ENCODE assay signal across 7 mouse cellular contexts in genomic region chr11:8624179-8624886, GRCm38 (mm10). TPM values are rescaled to one million over a fixed set of nuclear protein-coding genes. Genes with fewer than 3 reads are reported as not detected.
DNase-seq lines count a peak whose midpoint lies in the region; ATAC-seq and TF ChIP-seq lines count a peak whose summit lies in the region.

No protein-coding gene starts in this region.

- H3K27ac ChIP-seq in forebrain, postnatal 0 days (ENCODE audit: low read depth, low read length), result peak overlapping the region; percentile 23; the same call in 1 of the 2 replicates
- peak overlapping the region; percentile 66 for H3K27ac ChIP-seq in hindbrain, embryonic 12.5 days
- H3K27ac ChIP-seq in midbrain, embryonic 11.5 days (ENCODE audit: low read depth, low read length), result no peak overlapping the region; the same call in 1 of the 2 replicates
- H3K27ac ChIP-seq in stomach, embryonic 15.5 days, result peak overlapping the region; percentile 69

- H3K4me3 ChIP-seq in forebrain, postnatal 0 days (ENCODE audit: low read depth, low read length), result peak overlapping the region; percentile 65
- peak overlapping the region; percentile 76 for H3K4me3 ChIP-seq in hindbrain, embryonic 12.5 days
- H3K4me3 ChIP-seq in midbrain, embryonic 11.5 days (ENCODE audit: low read depth, low read length), result peak overlapping the region; percentile 73
- peak overlapping the region; percentile 72 for H3K4me3 ChIP-seq in stomach, embryonic 15.5 days (replicated peaks)

- 1% methylated on average over 73 of the region's 74 CpGs for WGBS in forebrain, postnatal 0 days
- WGBS in hindbrain, embryonic 12.5 days, result under 1% methylated on average over 70 of the region's 74 CpGs
- under 1% methylated on average over 74 of the region's 74 CpGs for WGBS in midbrain, embryonic 11.5 days
- under 1% methylated on average over 74 of the region's 74 CpGs for WGBS in stomach, embryonic 15.5 days

- no peaks in the 10 kb centered on the region for H3K4me1 ChIP-seq in forebrain, postnatal 0 days (ENCODE audit: insufficient read depth)
- peaks cover 36% of the 10 kb centered on the region for H3K4me1 ChIP-seq in hindbrain, embryonic 12.5 days
- peaks cover 12% of the 10 kb centered on the region for H3K4me1 ChIP-seq in midbrain, embryonic 11.5 days (ENCODE audit: control insufficient read depth, insufficient read depth, low read length)
- peaks cover 36% of the 10 kb centered on the region for H3K4me1 ChIP-seq in stomach, embryonic 15.5 days

- ATAC-seq in forebrain, postnatal 0 days, result peak; percentile 89
- peak; percentile 78 for ATAC-seq in hindbrain, embryonic 12.5 days (ENCODE audit: low FRiP score)
- ATAC-seq in midbrain, embryonic 11.5 days (ENCODE audit: low FRiP score), result peak; percentile 85
- peak; percentile 63; the same call in 1 of the 2 replicates for ATAC-seq in stomach, embryonic 15.5 days (ENCODE audit: insufficient read depth, low FRiP score, low read depth)

- DNase-seq in Muller cell, postnatal 12 days (ENCODE audit: inconsistent ontology term), result peak; percentile 86
- peak; percentile 77 for DNase-seq in adrenal gland, postnatal 14 days
- DNase-seq in forebrain, postnatal 0 days, result peak; percentile 74
- DNase-seq in left cerebral cortex, postnatal 14 days (ENCODE audit: low spot score in 2 of 2), result peak; percentile 57 to 75
- DNase-seq in midbrain, embryonic 11.5 days (ENCODE audit: low spot score, missing footprints), result peak; percentile 95

- peak; percentile 37; the same call in 1 of the 2 replicates for TF ChIP-seq CTCF in forebrain, postnatal 0 days (IDR thresholded peaks at IDR 0.05; ENCODE audit: low read depth)

- H3K9me3 ChIP-seq in forebrain, postnatal 0 days (ENCODE audit: low read length), result no peaks in the 10 kb centered on the region
- no peaks in the 10 kb centered on the region for H3K9me3 ChIP-seq in hindbrain, embryonic 12.5 days (replicated peaks)
- no peaks in the 10 kb centered on the region for H3K9me3 ChIP-seq in midbrain, embryonic 11.5 days (ENCODE audit: control insufficient read depth, low read length)
- no peaks in the 10 kb centered on the region for H3K9me3 ChIP-seq in stomach, embryonic 15.5 days

- H3K9ac ChIP-seq in forebrain, postnatal 0 days, result peak overlapping the region; percentile 80
- H3K9ac ChIP-seq in hindbrain, embryonic 12.5 days, result peak overlapping the region; percentile 78
- peak overlapping the region; percentile 81 for H3K9ac ChIP-seq in midbrain, embryonic 11.5 days (ENCODE audit: low read length)
- H3K9ac ChIP-seq in stomach, embryonic 15.5 days, result peak overlapping the region; percentile 85

- peak overlapping the region; percentile 99 for H3K4me2 ChIP-seq in forebrain, postnatal 0 days (ENCODE audit: low read depth)
- peak overlapping the region; percentile 99 for H3K4me2 ChIP-seq in hindbrain, embryonic 12.5 days (replicated peaks)
- peak overlapping the region; percentile 100 for H3K4me2 ChIP-seq in midbrain, embryonic 11.5 days
- H3K4me2 ChIP-seq in stomach, embryonic 15.5 days, result peak overlapping the region; percentile 100

- no peaks in the 10 kb centered on the region for H3K36me3 ChIP-seq in forebrain, postnatal 0 days (ENCODE audit: insufficient read depth)
- no peaks in the 10 kb centered on the region for H3K36me3 ChIP-seq in hindbrain, embryonic 12.5 days
- no peaks in the 10 kb centered on the region for H3K36me3 ChIP-seq in midbrain, embryonic 11.5 days (ENCODE audit: control insufficient read depth, insufficient read depth, low read length)
- H3K36me3 ChIP-seq in stomach, embryonic 15.5 days, result no peaks in the 10 kb centered on the region

- H3K27me3 ChIP-seq in forebrain, postnatal 0 days (ENCODE audit: insufficient read depth, low read length), result no peaks in the 10 kb centered on the region
- H3K27me3 ChIP-seq in hindbrain, embryonic 12.5 days, result peaks cover 16% of the 10 kb centered on the region
- H3K27me3 ChIP-seq in midbrain, embryonic 11.5 days (ENCODE audit: control insufficient read depth, insufficient read depth, low read length), result peaks cover 2% of the 10 kb centered on the region; the same call in 1 of the 2 replicates
- H3K27me3 ChIP-seq in stomach, embryonic 15.5 days (replicated peaks), result no peaks in the 10 kb centered on the region

- intact Hi-C loops in left cerebral cortex, postnatal 14 days (cut with DNase I), result no loop called here

RNA-seq across cellular contexts. Expression of gene Tns3, which starts 40.0 kb away (rescaled TPM):
- 36.9 and 38.4 TPM in 2 replicates for total RNA-seq in adrenal gland, postnatal 14 days (2021)
- total RNA-seq in forebrain, postnatal 0 days (2014; rRNA removed), result 16.3 and 26.5 TPM in 2 replicates
- polyA plus RNA-seq in forebrain, postnatal 0 days (2015; fragmentation: Nextera tagmentation; extraction: Ambion mirVana), result 3.1 and 6.2 TPM in 2 replicates
- 15.9 and 16.8 TPM in 2 replicates for polyA plus RNA-seq in hindbrain, embryonic 12.5 days (2016; fragmentation: Nextera tagmentation; extraction: Ambion mirVana)
- total RNA-seq in left cerebral cortex, postnatal 14 days (2021), result 10 to 100 TPM; 37.5 to 40.8 TPM
- 4.9 and 5.0 TPM in 2 replicates for polyA plus RNA-seq in midbrain, embryonic 11.5 days (2014; fragmentation: Nextera tagmentation; extraction: Ambion mirVana)
- 26.9 and 28.9 TPM in 2 replicates for polyA plus RNA-seq in stomach, embryonic 15.5 days (2015; fragmentation: Nextera tagmentation; extraction: Ambion mirVana)
